8 mouse cellular contexts compared by ENCODE assay signal in the genomic region with DNA sequence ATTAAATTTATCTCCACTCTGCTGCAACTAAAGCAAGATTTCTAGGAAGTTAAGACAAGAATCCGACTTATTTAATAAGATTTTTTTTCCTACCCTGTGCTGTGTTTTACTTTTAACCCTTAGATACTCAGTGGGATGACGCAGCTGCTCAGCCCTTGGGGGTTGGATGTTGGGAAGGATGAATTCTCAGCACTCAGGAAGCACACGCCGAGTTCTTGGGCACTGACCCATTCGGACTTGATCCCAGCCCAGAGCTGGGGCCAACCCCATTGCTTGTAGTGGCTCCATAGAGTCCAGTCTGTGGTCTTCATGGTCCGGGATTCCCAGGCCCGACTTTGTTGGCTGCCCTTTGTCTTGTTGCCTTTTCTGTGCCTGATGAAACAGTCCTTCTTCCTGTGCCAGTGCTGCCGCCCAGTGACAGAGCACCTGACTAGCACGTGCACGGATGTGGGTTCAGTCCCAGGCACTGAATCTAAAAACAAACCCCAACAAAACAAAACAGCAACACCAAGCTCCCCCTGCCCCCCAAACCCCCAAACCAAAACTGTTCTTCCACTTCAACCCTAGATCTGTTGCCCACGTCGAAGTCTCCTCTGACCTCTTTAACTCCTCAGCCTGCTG. TPM values are rescaled to one million over a fixed set of nuclear protein-coding genes. Genes with fewer than 3 reads are reported as not detected.
DNase-seq lines count a peak whose midpoint lies in the region; ATAC-seq and TF ChIP-seq lines count a peak whose summit lies in the region.

No protein-coding gene starts in this region.

- no peaks in the 10 kb centered on the region for H3K27me3 ChIP-seq in forebrain, embryonic 14.5 days (replicated peaks; ENCODE audit: control insufficient read depth, insufficient read depth, low read length)
- no peaks in the 10 kb centered on the region for H3K27me3 ChIP-seq in intestine, embryonic 16.5 days (replicated peaks; ENCODE audit: control insufficient read depth, insufficient read depth, low read length)

- WGBS in forebrain, embryonic 14.5 days = 35% methylated on average over 12 of the region's 12 CpGs
- 32% methylated on average over 12 of the region's 12 CpGs for WGBS in intestine, embryonic 16.5 days
- WGBS in lung, adult 2 months = 13% methylated on average over 12 of the region's 12 CpGs

- H3K9me3 ChIP-seq in forebrain, embryonic 14.5 days (replicated peaks; ENCODE audit: control insufficient read depth, low read length) = no peaks in the 10 kb centered on the region
- H3K9me3 ChIP-seq in intestine, embryonic 16.5 days (ENCODE audit: control insufficient read depth, low read length) = no peaks in the 10 kb centered on the region

- H3K4me2 ChIP-seq in forebrain, embryonic 14.5 days (ENCODE audit: low read length) = no peak overlapping the region
- no peak overlapping the region for H3K4me2 ChIP-seq in intestine, embryonic 16.5 days (ENCODE audit: low read depth, low read length)

- H3K9ac ChIP-seq in forebrain, embryonic 14.5 days (ENCODE audit: low read length) = no peak overlapping the region
- H3K9ac ChIP-seq in intestine, embryonic 16.5 days (ENCODE audit: low read depth, low read length) = 0 out of 2 replicates have a peak overlapping the region, but pooled peaks have one; percentile 1

- no peak overlapping the region for H3K4me3 ChIP-seq in forebrain, embryonic 14.5 days (ENCODE audit: low read depth, low read length)
- no peak overlapping the region for H3K4me3 ChIP-seq in intestine, embryonic 16.5 days (ENCODE audit: low read length)
- H3K4me3 ChIP-seq in lung, adult 2 months (replicated peaks; ENCODE audit: extremely low read depth, low read depth, low read length) = no peak overlapping the region

- no peak for TF ChIP-seq POLR2A in lung, adult 2 months (IDR thresholded peaks at IDR 0.05; ENCODE audit: borderline replicate concordance, extremely low read depth, low read depth, low read length)

- ATAC-seq in forebrain, embryonic 14.5 days = peak; percentile 24; the same call in 1 of the 2 replicates
- 0 out of 2 replicates have a peak, but pooled peaks have one; percentile 53 for ATAC-seq in intestine, embryonic 16.5 days

- TF ChIP-seq CTCF in lung, adult 2 months (IDR thresholded peaks at IDR 0.05; ENCODE audit: insufficient read depth, low read length) = peak; percentile 92

- DNase-seq in ovary, postnatal 36 days (ENCODE audit: low spot score) = peak; percentile 54
- no peak for DNase-seq in ovary, postnatal 10 days (ENCODE audit: low spot score)
- DNase-seq in adrenal gland, postnatal 10 days = peak; percentile 75
- DNase-seq in forebrain, embryonic 14.5 days (ENCODE audit: low spot score) = no peak
- peak; percentile 70 for DNase-seq in lung, adult 2 months
- peak; percentile 71 to 75 for DNase-seq in spleen, adult 18-20 months
- no peak for DNase-seq in frontal cortex, postnatal 25 days (ENCODE audit: low spot score in 2 of 2)

- peaks cover 10% of the 10 kb centered on the region for H3K4me1 ChIP-seq in forebrain, embryonic 14.5 days (ENCODE audit: control insufficient read depth, insufficient read depth, low read length)
- H3K4me1 ChIP-seq in intestine, embryonic 16.5 days (ENCODE audit: control insufficient read depth, insufficient read depth, low read length) = peaks cover 18% of the 10 kb centered on the region
- peaks cover 33% of the 10 kb centered on the region for H3K4me1 ChIP-seq in lung, adult 2 months (ENCODE audit: control insufficient read depth, insufficient read depth, low read length)

- H3K27ac ChIP-seq in forebrain, embryonic 14.5 days (ENCODE audit: low read depth, low read length) = no peak overlapping the region
- peak overlapping the region; percentile 54; the same call in 1 of the 2 replicates for H3K27ac ChIP-seq in intestine, embryonic 16.5 days (ENCODE audit: low read length)

- H3K36me3 ChIP-seq in forebrain, embryonic 14.5 days (ENCODE audit: control insufficient read depth, insufficient read depth, low read length) = no peaks in the 10 kb centered on the region
- H3K36me3 ChIP-seq in intestine, embryonic 16.5 days (ENCODE audit: control insufficient read depth, insufficient read depth, low read length) = no peaks in the 10 kb centered on the region

RNA-seq across cellular contexts. Expression of a gene that starts 43.5 kb away (rescaled TPM):
- total RNA-seq in adrenal gland, postnatal 10 days (2021) = 100 to 1,000 TPM; 284 to 333 TPM
- polyA plus RNA-seq in forebrain, embryonic 14.5 days (2014; fragmentation: Nextera tagmentation; extraction: Ambion mirVana) = 43.9 and 56.0 TPM in 2 replicates
- polyA plus RNA-seq in intestine, embryonic 16.5 days (2015; fragmentation: Nextera tagmentation; extraction: Ambion mirVana) = 94.3 and 98.2 TPM in 2 replicates
- polyA plus RNA-seq in lung, adult 2 months (2012; rRNA removed) = 97.9 and 103 TPM in 2 replicates

Comparison
In these comparisons a context has a peak if more than half of its experiments do, and no peak if none do; other contexts are left out.
1. DNase-seq: peak in ovary, postnatal 36 days (single experiment), adrenal gland, postnatal 10 days (single experiment), lung, adult 2 months (single experiment) and spleen, adult 18-20 months (2 of 2); none in ovary, postnatal 10 days (single experiment), forebrain, embryonic 14.5 days (single experiment) and frontal cortex, postnatal 25 days (0 of 2).